Mouse (Mus musculus) liver, embryonic 14 days (tissue): ENCODE data around the gene Ncaph2. TPM values are rescaled to one million over a fixed set of nuclear protein-coding genes. Genes with fewer than 3 reads are reported as not detected.

Experiments used
- polyA plus RNA-seq: library from polyadenylated mRNA; depleted of rRNA; stranded (reverse); fragments of >200 nt; gene quantifications from 2 replicates; pipeline ENCODE4 v1.2.3, GENCODE M21; 2012; rRNA removed

Ncaph2 gene
- polyA plus RNA-seq = 65.4 and 75.6 TPM in 2 replicates

DNA sequence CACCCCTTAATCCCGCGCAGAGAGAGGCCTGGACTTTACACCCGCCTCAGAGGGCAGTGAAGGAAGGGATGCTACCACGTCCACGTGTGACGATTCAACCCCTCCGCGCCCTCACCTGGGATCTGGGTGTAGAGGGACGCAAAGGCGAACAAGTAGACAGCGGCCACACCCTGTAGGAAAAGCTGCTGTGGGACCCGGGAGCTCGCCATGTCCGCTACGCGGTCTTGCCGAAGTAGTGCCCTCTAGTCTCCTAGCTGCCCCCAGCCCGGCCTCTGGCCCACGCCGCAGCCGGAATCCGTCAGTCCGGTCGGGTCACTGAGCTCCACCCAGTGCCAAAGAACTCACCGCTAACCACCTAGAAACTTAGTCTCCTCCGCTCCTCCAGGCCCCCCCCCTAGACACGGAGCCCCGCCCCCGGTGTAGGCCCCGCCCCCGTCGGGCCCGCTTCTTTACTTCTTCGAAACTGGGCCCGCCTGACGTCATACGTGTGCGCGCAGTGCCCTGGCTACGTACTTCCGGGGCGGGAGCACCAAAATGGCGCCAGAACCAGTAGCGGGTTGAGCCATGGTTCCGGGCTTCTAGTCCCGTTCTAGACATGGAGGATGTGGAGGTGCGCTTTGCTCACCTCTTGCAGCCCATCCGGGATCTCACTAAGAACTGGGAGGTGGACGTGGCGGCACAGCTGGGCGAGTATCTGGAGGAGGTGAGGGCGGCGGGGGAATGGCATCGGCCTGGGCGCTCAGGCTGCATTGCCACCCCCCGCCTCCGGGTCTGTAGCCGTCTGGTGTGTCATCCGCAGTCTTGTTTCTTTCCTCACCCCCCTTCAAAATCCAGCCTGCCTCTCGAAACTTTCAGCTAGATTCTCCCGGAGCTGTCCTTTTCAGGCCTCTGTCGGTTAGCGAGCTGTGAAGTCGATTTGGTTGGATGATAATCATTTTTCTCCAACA is at the start of gene Ncaph2, which contains the start of gene Lmf2:
TSS of gene Ncaph2 (plus strand) at position 479 of the 947 bp plus-strand sequence.
TSS of gene Lmf2 (minus strand) at position 419 of the 947 bp plus-strand sequence.

DNA sequence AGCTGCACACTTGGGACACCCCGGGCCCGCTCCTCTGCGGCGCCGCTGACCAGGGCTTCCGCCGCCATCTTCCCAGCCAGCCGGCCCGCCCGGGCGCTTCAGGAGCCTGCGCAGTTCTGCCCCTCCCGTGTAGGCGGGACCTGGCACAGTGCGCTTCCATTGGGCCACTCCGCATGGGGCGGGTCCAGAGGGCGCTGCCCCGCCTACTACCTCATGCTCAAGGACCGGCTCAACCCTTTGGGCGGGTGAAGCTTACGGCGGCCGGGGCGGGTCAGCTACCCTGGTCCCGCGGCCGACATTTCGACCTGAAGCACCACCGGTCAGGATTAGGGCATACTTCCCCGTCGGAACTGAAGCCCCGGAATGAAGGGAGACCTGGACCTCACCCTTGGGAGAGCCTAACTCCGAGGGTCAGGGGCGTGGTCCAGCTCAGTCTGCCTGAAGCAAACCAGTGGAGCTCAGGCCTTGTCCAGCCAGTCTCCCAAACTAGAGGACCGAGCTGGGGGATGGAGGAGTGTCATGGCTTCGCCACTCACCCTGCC is 40.3 kb upstream of the Ncaph2 start, which contains the start of gene Sbf1:
TSS of gene Sbf1 (minus strand) at position 122 of the 542 bp plus-strand sequence.

DNA sequence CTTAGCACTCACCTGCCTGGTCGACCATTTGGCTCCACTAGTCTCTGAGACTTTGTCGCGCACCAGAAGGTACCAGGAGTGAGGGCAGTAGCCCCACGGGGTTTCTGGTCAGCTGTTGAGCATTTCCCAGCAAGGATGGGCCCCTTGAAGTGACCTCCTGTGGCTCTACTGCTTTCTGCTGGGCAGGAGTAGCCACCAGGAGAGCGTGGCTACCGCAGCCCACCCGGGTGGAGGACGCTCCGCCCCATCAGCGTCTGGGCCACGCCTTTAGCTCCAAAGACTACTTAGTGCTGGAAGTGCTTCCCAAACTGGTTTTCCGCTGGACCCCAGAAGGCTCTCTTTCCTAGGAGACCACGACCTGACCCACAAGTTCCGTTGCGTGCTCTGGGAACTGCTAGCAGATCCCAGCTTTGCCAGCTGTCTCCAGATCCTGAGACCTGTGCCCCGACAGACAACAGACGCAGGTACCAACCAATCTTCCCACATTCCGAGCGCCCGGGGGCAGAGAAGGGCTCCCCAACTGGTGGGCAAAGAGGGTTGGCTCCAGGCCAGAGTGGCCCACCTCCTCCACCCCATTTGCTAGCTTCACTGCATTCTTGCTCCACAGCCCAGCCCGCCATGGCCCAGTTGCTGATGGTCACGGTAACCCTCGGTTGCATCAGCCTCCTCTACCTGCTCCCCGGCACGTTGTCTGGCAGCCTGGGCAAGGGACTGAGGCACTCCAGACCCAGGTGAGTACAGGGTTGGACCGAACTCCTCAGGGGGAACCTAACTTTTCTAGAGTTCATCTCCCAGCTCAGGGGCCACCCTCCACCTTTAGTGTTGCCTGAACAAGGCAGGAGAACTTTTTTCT is 32.6 kb upstream of the Ncaph2 start, which contains the start of gene Adm2:
TSS of gene Adm2 (plus strand) at position 51 of the 853 bp plus-strand sequence.

DNA sequence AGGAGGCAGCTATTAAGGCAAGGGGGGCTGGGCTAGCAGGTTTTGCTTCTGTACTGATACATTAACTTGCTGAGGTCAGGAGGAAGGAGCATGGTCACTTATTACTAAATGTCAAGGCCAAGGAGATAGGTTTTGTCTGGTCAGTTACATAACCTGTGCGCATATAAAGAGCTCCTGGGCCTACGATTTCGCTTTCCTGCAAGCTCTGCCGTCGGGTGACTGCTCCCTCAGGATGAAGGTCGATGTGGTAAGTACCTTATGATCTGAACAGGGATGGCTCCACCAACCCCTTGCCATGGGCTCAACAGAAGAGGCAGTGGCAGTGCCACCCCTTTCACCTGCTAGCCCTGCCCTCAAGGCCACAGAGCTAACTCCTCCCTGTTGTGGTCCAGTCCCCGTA is 21.2 kb upstream of the Ncaph2 start, which contains the start of gene Miox:
TSS of gene Miox (plus strand) at position 128 of the 400 bp plus-strand sequence.

GRCm38 (mm10) chr15:89373762-89374248 is 18.3 kb downstream of the Ncaph2 start, which contains the start of gene Sco2:
Sco2 (minus strand) TSS chr15:89373846.

GRCm38 (mm10) chr15:89376957-89377356 is 21.4 kb downstream of the Ncaph2 start, which contains the start of gene Tymp:
Tymp (minus strand) TSS chr15:89377039.

DNA sequence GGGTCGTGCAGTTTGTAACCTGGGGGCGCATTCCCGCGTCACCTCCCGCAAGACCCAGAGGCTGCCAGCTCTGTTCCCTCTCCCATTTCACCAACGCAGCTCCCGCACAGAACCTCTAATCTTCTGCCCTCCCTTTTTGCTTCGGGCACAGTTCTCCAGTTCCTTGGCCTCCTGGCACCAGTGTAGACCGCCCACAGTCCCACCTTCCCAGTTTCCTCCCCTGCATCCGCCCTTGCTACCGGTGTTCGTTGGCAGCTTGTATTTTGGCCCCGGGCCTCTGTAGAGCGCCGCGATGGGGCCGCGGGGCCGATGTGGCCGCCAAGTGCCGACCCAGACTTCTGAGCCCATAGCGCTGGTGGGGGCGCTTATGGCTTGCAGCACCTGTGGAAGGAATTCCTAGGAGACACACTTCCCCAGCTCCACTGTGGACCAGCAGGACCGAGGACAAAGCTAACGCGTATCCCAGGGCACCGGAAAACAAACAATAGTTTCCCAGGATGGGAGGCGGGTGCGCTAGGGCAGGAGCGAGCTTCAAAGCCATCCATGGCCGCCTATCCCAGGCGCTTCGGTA is 23.4 kb downstream of the Ncaph2 start, which contains the start of gene Odf3b:
TSS of gene Odf3b (minus strand) at position 452 of the 571 bp plus-strand sequence.

DNA sequence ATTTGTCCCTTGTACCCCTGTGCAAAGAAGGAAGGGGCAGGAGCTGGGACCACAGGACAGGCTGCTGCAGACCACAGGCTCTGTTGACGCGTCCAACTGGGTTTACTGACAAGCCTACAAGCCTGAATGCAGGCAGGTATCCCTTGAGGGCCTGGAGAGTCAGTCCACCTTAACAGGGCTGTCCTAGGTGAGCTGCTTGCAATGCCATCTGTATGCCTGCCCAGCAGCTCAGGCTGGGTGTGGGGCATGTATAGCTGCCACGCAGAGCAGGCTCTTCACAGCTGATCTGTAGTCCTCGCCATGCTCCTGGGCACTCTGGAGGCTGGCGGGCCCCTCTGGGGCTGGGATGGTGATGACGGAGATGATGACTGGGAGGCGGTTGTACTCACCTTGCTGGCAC is 29.1 kb downstream of the Ncaph2 start, which contains the start of gene Klhdc7b:
TSS of gene Klhdc7b (plus strand) at position 301 of the 400 bp plus-strand sequence.

GRCm38 (mm10) chr15:89410118-89410517 is 54.6 kb downstream of the Ncaph2 start, which contains the start of gene Syce3:
Syce3 (minus strand) TSS chr15:89410503.

Other genes starting within 250 kb of the Ncaph2 start
- gene Tubgcp6, start 232.6 kb upstream of the Ncaph2 start, polyA plus RNA-seq = 8.1 and 12.8 TPM in 2 replicates
- gene Hdac10, start 227.0 kb upstream of the Ncaph2 start, polyA plus RNA-seq = 8.0 and 8.1 TPM in 2 replicates
- gene Mapk12, start 215.0 kb upstream of the Ncaph2 start, polyA plus RNA-seq = 2.0 and 2.1 TPM in 2 replicates
- 0.76 and 0.80 TPM in 2 replicates for gene Mapk11, start 206.1 kb upstream of the Ncaph2 start, polyA plus RNA-seq
- gene Plxnb2, start 174.9 kb upstream of the Ncaph2 start, polyA plus RNA-seq = 23.7 and 25.5 TPM in 2 replicates
- gene Dennd6b, start 159.2 kb upstream of the Ncaph2 start, polyA plus RNA-seq = 3.8 and 4.2 TPM in 2 replicates
- 14.0 and 15.3 TPM in 2 replicates for gene Ppp6r2, start 144.2 kb upstream of the Ncaph2 start, polyA plus RNA-seq
- 27.9 and 28.3 TPM in 2 replicates for gene Sbf1, start 40.4 kb upstream of the Ncaph2 start, polyA plus RNA-seq
- 1.8 and 2.0 TPM in 2 replicates for gene Adm2, start 33.0 kb upstream of the Ncaph2 start, polyA plus RNA-seq
- 7.3 and 11.5 TPM in 2 replicates for gene Miox, start 21.3 kb upstream of the Ncaph2 start, polyA plus RNA-seq
- 11.6 and 12.4 TPM in 2 replicates for gene Lmf2, start 60 bp upstream of the Ncaph2 start, polyA plus RNA-seq
- 9.4 and 11.0 TPM in 2 replicates for gene Sco2, start 18.1 kb downstream of the Ncaph2 start, polyA plus RNA-seq
- 0.68 and 0.70 TPM in 2 replicates for gene Tymp, start 21.3 kb downstream of the Ncaph2 start, polyA plus RNA-seq
- gene Odf3b, start 23.6 kb downstream of the Ncaph2 start, polyA plus RNA-seq = 0.75 and 0.85 TPM in 2 replicates
- gene Klhdc7b, start 29.2 kb downstream of the Ncaph2 start, polyA plus RNA-seq = not detected in 2 replicates
- gene Syce3, start 54.8 kb downstream of the Ncaph2 start, polyA plus RNA-seq = not detected in 2 replicates
- 1.6 and 2.0 TPM in 2 replicates for gene Cpt1b, start 70.1 kb downstream of the Ncaph2 start, polyA plus RNA-seq
- gene C730034F03Rik, start 73.9 kb downstream of the Ncaph2 start, polyA plus RNA-seq = 0.89 and 0.97 TPM in 2 replicates
- gene Gm44502, start 74.0 kb downstream of the Ncaph2 start, polyA plus RNA-seq = 0.23 and 0.29 TPM in 2 replicates
- gene Chkb, start 74.2 kb downstream of the Ncaph2 start, polyA plus RNA-seq = 17.1 and 19.3 TPM in 2 replicates
- gene Mapk8ip2, start 98.2 kb downstream of the Ncaph2 start, polyA plus RNA-seq = 0.01 and 0.03 TPM in 2 replicates
- gene Arsa, start 121.7 kb downstream of the Ncaph2 start, polyA plus RNA-seq = 3.1 and 3.4 TPM in 2 replicates
- gene Shank3, start 143.9 kb downstream of the Ncaph2 start, polyA plus RNA-seq = 1.8 and 2.0 TPM in 2 replicates
- 0.05 and 0.09 TPM in 2 replicates for gene Acr, start 212.6 kb downstream of the Ncaph2 start, polyA plus RNA-seq
- gene Rabl2, start 236.2 kb downstream of the Ncaph2 start, polyA plus RNA-seq = 5.7 and 6.2 TPM in 2 replicates